Mouse (Mus musculus) liver, embryonic 14.5 days (tissue): ENCODE data around the gene Rbm5.

Source experiments
- CTCF ChIP-seq: IDR thresholded peaks from 2 replicates; pipeline ENCODE4 v1.5.1; 2016; ENCODE audit warnings: antibody characterized with exemption, low read depth, control low read depth
- EP300 ChIP-seq: IDR thresholded peaks from 2 replicates; pipeline ENCODE4 v1.6.1; 2016; ENCODE audit warnings: antibody characterized with exemption, low read depth

DNA sequence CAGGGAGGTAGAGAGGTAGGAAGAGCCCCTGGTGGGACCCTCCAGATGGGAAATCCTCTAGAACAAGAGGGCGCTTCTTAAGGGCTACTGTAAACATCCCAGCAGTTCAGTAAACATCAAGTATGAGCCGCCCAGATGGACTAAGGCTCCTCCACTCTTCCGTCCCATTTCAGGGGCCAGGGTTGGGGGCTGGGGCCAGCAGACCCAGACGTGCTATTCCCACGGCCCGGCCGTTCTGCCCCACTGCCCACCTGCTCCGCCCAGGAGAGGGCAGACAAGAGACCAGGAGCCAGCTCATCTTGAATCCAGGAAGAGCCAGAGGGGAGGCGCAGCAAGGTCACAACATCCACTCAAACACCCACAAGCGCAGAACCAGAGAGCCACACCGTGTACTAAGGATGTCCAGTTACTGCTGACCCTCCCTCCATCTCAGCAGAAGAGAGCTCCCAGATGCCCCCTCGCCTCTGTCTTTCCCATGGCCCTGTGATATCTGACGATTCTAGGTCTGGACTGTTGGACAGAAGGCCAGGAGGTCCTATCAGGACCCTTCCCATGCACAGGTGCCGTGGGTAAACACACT is 72.1 kb downstream of the Rbm5 start:
- TF ChIP-seq EP300 (no peak), CTCF (no peak)
